Mouse (Mus musculus) liver, embryonic 14.5 days (tissue): ENCODE measurements around the gene Rad51b. TPM values are rescaled to one million over a fixed set of nuclear protein-coding genes. Genes with fewer than 3 reads are reported as not detected.

Experiments used
- ATAC-seq: fragments of 200-750 bp; cut with Nextera tagmentation; 2 replicates; pipeline ENCODE4 v1.8.0; 2017; ENCODE audit warnings: moderate number of reproducible peaks, mild to moderate bottlenecking, moderate library complexity; ENCODE audit not compliant: insufficient read depth
- DNase-seq, 3 experiments: peaks; one replicate each; pipeline ENCODE4 v3.0.0-alpha.2; 2012 to 2013; ENCODE audit warnings: low read depth in 3 of 3, low spot score in 3 of 3
- H3K27ac ChIP-seq: fragments of 300-500 bp; sonication (generic); 2 replicates; pipeline ENCODE4 v1.5.1; 2014; ENCODE audit warnings: moderate library complexity, mild to moderate bottlenecking, control low read depth, inconsistent platforms
- H3K27me3 ChIP-seq: fragments of 300-500 bp; sonication (generic); 2 replicates; pipeline ENCODE4 v1.6.1; 2014; ENCODE audit warnings: mild to moderate bottlenecking, low read length, moderate library complexity; ENCODE audit not compliant: control insufficient read depth, insufficient read depth
- H3K36me3 ChIP-seq: fragments of 300-500 bp; sonication (generic); replicated peaks from 2 replicates; pipeline ENCODE4 v1.6.1; 2014; ENCODE audit warnings: low read depth; ENCODE audit not compliant: control insufficient read depth, insufficient read depth
- H3K4me1 ChIP-seq, 2 experiments: fragments of 200-500 bp in 1 of 2; fragments of 300-500 bp in 1 of 2; sonication (generic) in 1 of 2; replicated peaks; 2 replicates each; pipeline ENCODE4 v1.6.1; 2012 to 2014; ENCODE audit warnings: antibody characterized with exemption in 1 of 2, inconsistent platforms in 1 of 2, low read length in 1 of 2; ENCODE audit not compliant: control insufficient read depth in 2 of 2, insufficient read depth in 2 of 2
- H3K4me2 ChIP-seq: fragments of 300-500 bp; sonication (generic); 2 replicates; pipeline ENCODE4 v1.6.1; 2014; ENCODE audit warnings: low read depth, mild to moderate bottlenecking, control low read depth, moderate library complexity
- H3K4me3 ChIP-seq, 2 experiments: fragments of 200-500 bp in 1 of 2; fragments of 300-500 bp in 1 of 2; sonication (generic) in 1 of 2; 2 replicates each; pipeline ENCODE4 v1.5.1; 2012 to 2014; ENCODE audit warnings: low read depth in 2 of 2, low read length in 2 of 2, mild to moderate bottlenecking in 2 of 2, control low read depth in 1 of 2, inconsistent platforms in 1 of 2, moderate library complexity in 1 of 2; ENCODE audit not compliant: insufficient read depth in 1 of 2
- H3K9ac ChIP-seq: fragments of 300-500 bp; sonication (generic); replicated peaks from 2 replicates; pipeline ENCODE4 v1.6.1; 2014; ENCODE audit warnings: mild to moderate bottlenecking, control low read depth, moderate library complexity
- H3K9me3 ChIP-seq: fragments of 300-500 bp; sonication (generic); 2 replicates; pipeline ENCODE4 v1.6.1; 2016; ENCODE audit warnings: low read length, mixed read lengths; ENCODE audit not compliant: control insufficient read depth
- CTCF ChIP-seq: IDR thresholded peaks from 2 replicates; pipeline ENCODE4 v1.5.1; 2016; ENCODE audit warnings: antibody characterized with exemption, low read depth, control low read depth
- EP300 ChIP-seq: IDR thresholded peaks from 2 replicates; pipeline ENCODE4 v1.6.1; 2016; ENCODE audit warnings: antibody characterized with exemption, low read depth
- WGBS: fragments of 180-500 bp; shearing (Covaris S2); extraction: QIAGEN DNeasy Blood & Tissue Kit; methylation state at CpG from one replicate; pipeline ENCODE4 v1.1.7; 2014; ENCODE audit not compliant: insufficient replicate concordance; 5-methylcytosine and 5-hydroxymethylcytosine counted together
- polyA plus RNA-seq, 2 experiments: library from polyadenylated mRNA; depleted of rRNA in 1 of 2; stranded (reverse) in 1 of 2; unstranded in 1 of 2; fragments of >200 nt; fragmentation: Nextera tagmentation in 1 of 2; extraction: Ambion mirVana in 1 of 2; gene quantifications; 2 replicates each; pipeline versions ENCODE4 v1.2.1 to v1.2.3; 2012 to 2014

Rad51b gene
- polyA plus RNA-seq, 2 experiments, result 2.3 to 5.1 TPM

DNA sequence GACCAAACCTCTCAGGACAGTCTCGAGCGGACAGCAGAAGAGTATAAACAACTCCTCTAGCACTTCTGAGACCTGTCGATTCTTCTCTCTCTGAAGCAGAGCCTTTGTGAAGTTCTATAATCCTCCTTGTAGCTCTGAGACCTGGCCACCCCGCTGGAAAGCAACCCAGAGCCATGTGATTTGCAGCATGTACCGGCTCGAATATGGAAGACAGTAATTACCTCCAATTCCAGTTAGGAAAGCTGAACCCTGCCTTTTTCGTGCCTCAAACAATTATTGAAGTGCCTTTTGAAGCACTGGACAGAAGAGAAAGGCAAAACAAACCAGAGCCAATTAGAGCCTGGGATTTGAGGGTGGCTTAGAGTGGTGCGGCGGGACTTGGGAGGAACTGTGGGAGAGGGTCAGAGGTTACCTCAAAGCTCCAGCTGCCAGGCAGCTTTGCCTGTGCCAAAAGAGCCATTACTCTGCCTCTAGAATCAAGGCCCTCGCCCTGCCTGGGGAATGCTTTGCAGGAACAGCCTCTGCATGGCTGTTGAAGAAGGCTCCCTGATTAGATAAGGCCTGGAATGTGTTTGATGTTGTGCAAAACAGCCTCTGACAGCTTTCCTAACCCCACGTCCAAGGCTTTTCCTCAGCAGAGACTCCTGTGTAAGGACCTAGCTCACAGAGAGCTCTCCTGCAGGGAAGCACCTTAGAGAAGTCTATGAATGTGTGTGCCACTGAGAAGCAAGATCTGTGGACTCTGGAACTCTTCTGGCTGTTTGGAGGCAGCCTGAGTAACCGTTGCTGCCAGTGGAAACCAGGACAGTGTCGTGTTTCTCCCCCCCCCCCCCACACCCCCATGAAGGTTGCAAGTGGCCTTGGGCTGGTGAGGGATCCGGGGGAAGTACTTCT is 562.5 kb downstream of the Rad51b start:
- no peak overlapping the region for H3K27ac ChIP-seq

DNA sequence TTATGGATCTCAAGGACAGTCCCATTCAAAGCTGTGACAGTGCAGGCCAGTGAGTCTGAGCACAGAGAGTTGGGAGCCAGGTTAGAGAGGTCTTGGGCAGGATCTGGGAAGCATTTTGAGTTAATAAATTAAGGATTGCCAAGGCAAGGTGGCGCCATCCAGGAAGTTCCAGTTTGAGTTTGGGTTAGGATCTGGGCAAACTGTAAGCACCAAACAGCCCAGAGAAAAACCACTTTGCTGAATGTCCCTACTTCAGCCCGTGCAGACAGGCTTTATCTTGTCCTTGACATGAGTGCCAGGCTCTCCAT is 563.1 kb downstream of the Rad51b start:
- no peaks in the 10 kb centered on the region for H3K9me3 ChIP-seq
- no peaks in the 10 kb centered on the region for H3K27me3 ChIP-seq
- 35% methylated on average over 2 of the region's 2 CpGs for WGBS
- H3K36me3 ChIP-seq, result no peaks in the 10 kb centered on the region
- no peak overlapping the region for H3K9ac ChIP-seq
- H3K4me2 ChIP-seq, result no peak overlapping the region
- DNase-seq (no peak), ATAC-seq (no peak)
- TF ChIP-seq CTCF (no peak), EP300 (no peak)
- H3K4me1 ChIP-seq, result peaks cover 0 to 19% of the 10 kb centered on the region in 2 experiments; a peak in 2 of 4 replicates
- H3K27ac ChIP-seq, result no peak overlapping the region
- H3K4me3 ChIP-seq, result no peak overlapping the region

More for the DNA sequence above, 562.5 kb downstream of the Rad51b start:
- Histone ChIP-seq H3K4me2 (no peak overlapping the region), H3K36me3 (no peaks in the 10 kb centered on the region), H3K9me3 (no peaks in the 10 kb centered on the region), H3K9ac (no peak overlapping the region), H3K4me1 (peaks cover 0 to 22% of the 10 kb centered on the region in 2 experiments; a peak in 3 of 4 replicates), H3K27me3 (no peaks in the 10 kb centered on the region), H3K4me3 (no peak overlapping the region)
- TF ChIP-seq EP300 (no peak), CTCF (no peak)
- ATAC-seq, result no peak
- whole genome bisulfite sequencing, result 47% methylated on average over 14 of the region's 14 CpGs
- no peak for DNase-seq

Other genes with a start within 250 kb of the Rad51b start
- gene Pigh, start 207.6 kb upstream of the Rad51b start, polyA plus RNA-seq (2012; rRNA removed), result 3.1 and 5.8 TPM in 2 replicates
- 5.2 and 5.5 TPM in 2 replicates for gene Pigh, start 207.6 kb upstream of the Rad51b start, polyA plus RNA-seq (2014; fragmentation: Nextera tagmentation; extraction: Ambion mirVana)
- gene Arg2, start 166.5 kb upstream of the Rad51b start, polyA plus RNA-seq (2012; rRNA removed), result 0.04 TPM in 1 of 2 replicates, not detected in the other
- gene Arg2, start 166.5 kb upstream of the Rad51b start, polyA plus RNA-seq (2014; fragmentation: Nextera tagmentation; extraction: Ambion mirVana), result 0.09 TPM in 1 of 2 replicates, not detected in the other
- gene Vti1b, start 124.6 kb upstream of the Rad51b start, polyA plus RNA-seq (2012; rRNA removed), result 9.5 and 16.0 TPM in 2 replicates
- 34.9 and 35.2 TPM in 2 replicates for gene Vti1b, start 124.6 kb upstream of the Rad51b start, polyA plus RNA-seq (2014; fragmentation: Nextera tagmentation; extraction: Ambion mirVana)
- gene Rdh11, start 105.0 kb upstream of the Rad51b start, polyA plus RNA-seq (2012; rRNA removed), result 13.3 and 16.0 TPM in 2 replicates
- 18.5 and 21.9 TPM in 2 replicates for gene Rdh11, start 105.0 kb upstream of the Rad51b start, polyA plus RNA-seq (2014; fragmentation: Nextera tagmentation; extraction: Ambion mirVana)
- gene Rdh12, start 88.4 kb upstream of the Rad51b start, polyA plus RNA-seq (2012; rRNA removed), result 0.25 and 0.31 TPM in 2 replicates
- 0.37 and 0.40 TPM in 2 replicates for gene Rdh12, start 88.4 kb upstream of the Rad51b start, polyA plus RNA-seq (2014; fragmentation: Nextera tagmentation; extraction: Ambion mirVana)
- gene Zfyve26, start 978 bp upstream of the Rad51b start, polyA plus RNA-seq (2012; rRNA removed), result 7.7 and 12.5 TPM in 2 replicates
- gene Zfyve26, start 978 bp upstream of the Rad51b start, polyA plus RNA-seq (2014; fragmentation: Nextera tagmentation; extraction: Ambion mirVana), result 7.0 and 7.6 TPM in 2 replicates